Mouse (Mus musculus) stomach, postnatal 0 days (tissue): ENCODE results near the gene Btbd2.

Experiments used
- CTCF ChIP-seq: IDR thresholded peaks from 2 replicates; pipeline ENCODE4 v1.5.1; 2016; ENCODE audit warnings: antibody characterized with exemption, low read depth, mild to moderate bottlenecking, moderate library complexity
- EP300 ChIP-seq: optimal IDR thresholded peaks from 2 replicates; pipeline ENCODE3; 2016; ENCODE audit warnings: antibody characterized with exemption

GRCm38 (mm10) chr10:80628925-80629324 lies 27.9 kb downstream of the Btbd2 start:
- TF ChIP-seq EP300 (no peak), CTCF (no peak)
